Mouse (Mus musculus) stomach, embryonic 16.5 days (tissue): ENCODE results near the gene Tmem25. TPM values are rescaled to one million over a fixed set of nuclear protein-coding genes. Genes with fewer than 3 reads are reported as not detected.

Experiments used
- ATAC-seq: fragments of 200-750 bp; cut with Nextera tagmentation; 2 replicates; pipeline ENCODE4 v1.8.0; 2017; ENCODE audit warnings: moderate number of reproducible peaks, moderate TSS enrichment; ENCODE audit not compliant: insufficient read depth, low FRiP score
- H3K27ac ChIP-seq: fragments of 300-500 bp; sonication (generic); 2 replicates; pipeline ENCODE4 v1.5.1; 2014; ENCODE audit warnings: low read length
- H3K27me3 ChIP-seq: fragments of 300-500 bp; sonication (generic); 2 replicates; pipeline ENCODE4 v1.6.1; 2014; ENCODE audit warnings: low read length, control low read depth, mixed read lengths; ENCODE audit not compliant: control insufficient read depth, insufficient read depth
- H3K36me3 ChIP-seq: fragments of 300-500 bp; sonication (generic); 2 replicates; pipeline ENCODE4 v1.6.1; 2014; ENCODE audit warnings: low read length; ENCODE audit not compliant: control insufficient read depth, insufficient read depth
- H3K4me1 ChIP-seq: fragments of 300-500 bp; sonication (generic); 2 replicates; pipeline ENCODE4 v1.6.1; 2014; ENCODE audit warnings: low read length, control low read depth, mixed read lengths; ENCODE audit not compliant: control insufficient read depth, insufficient read depth
- H3K4me2 ChIP-seq: fragments of 300-500 bp; sonication (generic); 2 replicates; pipeline ENCODE4 v1.6.1; 2014; ENCODE audit warnings: low read depth, low read length, mixed read lengths
- H3K4me3 ChIP-seq: fragments of 300-500 bp; sonication (generic); replicated peaks from 2 replicates; pipeline ENCODE4 v1.5.1; 2014; ENCODE audit warnings: mild to moderate bottlenecking, low read length
- H3K9ac ChIP-seq: fragments of 300-500 bp; sonication (generic); 2 replicates; pipeline ENCODE4 v1.6.1; 2014; ENCODE audit warnings: low read length
- H3K9me3 ChIP-seq: fragments of 300-500 bp; sonication (generic); replicated peaks from 2 replicates; pipeline ENCODE4 v1.6.1; 2016; ENCODE audit warnings: low read length, control low read depth; ENCODE audit not compliant: control insufficient read depth
- WGBS: fragments of 180-500 bp; shearing (Covaris S2); extraction: QIAGEN DNeasy Blood & Tissue Kit; methylation state at CpG from one replicate; pipeline ENCODE4 v1.1.7; 2014; 5-methylcytosine and 5-hydroxymethylcytosine counted together
- polyA plus RNA-seq: library from polyadenylated mRNA; unstranded; fragments of >200 nt; fragmentation: Nextera tagmentation; extraction: Ambion mirVana; gene quantifications from 2 replicates; pipeline ENCODE4 v1.2.1, GENCODE M21; 2015

The Tmem25 gene
- polyA plus RNA-seq, 1 experiment from 2014 or later: 3.6 TPM

GRCm38 (mm10) chr9:44760873-44761272, 38.2 kb downstream of the Tmem25 start:
- Histone ChIP-seq H3K27me3 (no peaks in the 10 kb centered on the region), H3K36me3 (no peaks in the 10 kb centered on the region), H3K9me3 (no peaks in the 10 kb centered on the region), H3K27ac (no peak overlapping the region), H3K4me3 (no peak overlapping the region), H3K9ac (no peak overlapping the region), H3K4me2 (no peak overlapping the region), H3K4me1 (peaks cover 17% of the 10 kb centered on the region)
- WGBS: 66% methylated on average over 2 of the region's 2 CpGs
- ATAC-seq: no peak

- Histone ChIP-seq H3K36me3 (peaks cover 38% of the 10 kb centered on the region), H3K4me1 (no peaks in the 10 kb centered on the region), H3K9me3 (no peaks in the 10 kb centered on the region), H3K4me2 (no peak overlapping the region), H3K27ac (no peak overlapping the region), H3K27me3 (no peaks in the 10 kb centered on the region), H3K4me3 (no peak overlapping the region), H3K9ac (no peak overlapping the region)
- ATAC-seq: no peak
- WGBS: 92% methylated on average over 7 of the region's 7 CpGs
These were observed 50.6 kb downstream of the Tmem25 start for GRCm38 (mm10) chr9:44748473-44748872.

DNA sequence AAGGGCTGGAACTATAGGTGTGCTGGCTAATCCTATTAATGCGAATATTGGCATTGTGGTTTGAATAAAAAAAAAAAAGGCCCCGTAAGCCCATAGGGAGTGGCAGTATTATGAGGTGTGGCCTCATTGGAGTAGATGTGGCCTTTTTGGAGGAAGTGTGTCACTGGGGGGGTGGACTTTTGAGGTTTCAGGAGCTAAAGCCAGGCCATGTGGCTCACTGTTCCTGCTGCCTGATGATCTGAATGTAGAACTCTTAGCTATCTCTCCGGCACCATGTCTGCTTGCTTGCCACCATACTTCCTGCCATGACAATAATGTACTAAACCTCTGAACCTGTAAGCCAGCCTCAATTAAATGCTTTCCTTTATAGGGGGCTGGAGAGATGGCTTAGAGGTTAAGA, 51.8 kb downstream of the Tmem25 start:
- Histone ChIP-seq H3K4me2 (no peak overlapping the region), H3K9me3 (no peaks in the 10 kb centered on the region), H3K4me1 (no peaks in the 10 kb centered on the region), H3K27me3 (no peaks in the 10 kb centered on the region), H3K9ac (no peak overlapping the region), H3K27ac (no peak overlapping the region), H3K36me3 (peaks cover 40% of the 10 kb centered on the region), H3K4me3 (no peak overlapping the region)
- 86% methylated on average over 3 of the region's 3 CpGs for WGBS
- ATAC-seq: no peak

- H3K9ac ChIP-seq: no peak overlapping the region
- no peak overlapping the region for H3K4me3 ChIP-seq
- H3K4me2 ChIP-seq: no peak overlapping the region
- 79% methylated on average over 3 of the region's 3 CpGs for WGBS
- no peaks in the 10 kb centered on the region for H3K27me3 ChIP-seq
- ATAC-seq: no peak
- no peak overlapping the region for H3K27ac ChIP-seq
- H3K4me1 ChIP-seq: no peaks in the 10 kb centered on the region
- peaks cover 34% of the 10 kb centered on the region for H3K36me3 ChIP-seq
- no peaks in the 10 kb centered on the region for H3K9me3 ChIP-seq
These were observed 52.4 kb downstream of the Tmem25 start for GRCm38 (mm10) chr9:44746666-44747065.

- WGBS: 91% methylated on average over 7 of the region's 7 CpGs
- Histone ChIP-seq H3K4me2 (no peak overlapping the region), H3K9me3 (no peaks in the 10 kb centered on the region), H3K36me3 (peaks cover 32% of the 10 kb centered on the region), H3K4me3 (no peak overlapping the region), H3K27me3 (no peaks in the 10 kb centered on the region), H3K27ac (no peak overlapping the region), H3K4me1 (no peaks in the 10 kb centered on the region), H3K9ac (no peak overlapping the region)
- ATAC-seq: no peak
These were observed 53.7 kb downstream of the Tmem25 start for GRCm38 (mm10) chr9:44745371-44745770.

Other genes with a start within 250 kb of the Tmem25 start
- 0.34 and 0.49 TPM in 2 replicates for gene Cxcr5, start 237.4 kb downstream of the Tmem25 start, polyA plus RNA-seq
- gene Ddx6, start 194.4 kb downstream of the Tmem25 start, polyA plus RNA-seq: 10.6 and 11.5 TPM in 2 replicates
- gene Treh, start 126.1 kb downstream of the Tmem25 start, polyA plus RNA-seq: not detected in 2 replicates
- gene Phldb1, start 64.1 kb downstream of the Tmem25 start, polyA plus RNA-seq: 22.4 and 24.5 TPM in 2 replicates
- 212 and 218 TPM in 2 replicates for gene Arcn1, start 31.5 kb downstream of the Tmem25 start, polyA plus RNA-seq
- gene Ift46, start 31.4 kb downstream of the Tmem25 start, polyA plus RNA-seq: 76.3 and 77.3 TPM in 2 replicates
- 8.3 and 8.5 TPM in 2 replicates for gene Ttc36, start 3.8 kb upstream of the Tmem25 start, polyA plus RNA-seq
- gene Kmt2a, start 82.0 kb upstream of the Tmem25 start, polyA plus RNA-seq: 7.1 and 8.8 TPM in 2 replicates
- gene Atp5l, start 121.4 kb upstream of the Tmem25 start, polyA plus RNA-seq: 660 and 783 TPM in 2 replicates
- gene Ube4a, start 166.3 kb upstream of the Tmem25 start, polyA plus RNA-seq: 24.8 and 27.5 TPM in 2 replicates
- gene Cd3g, start 181.1 kb upstream of the Tmem25 start, polyA plus RNA-seq: 0.75 and 0.76 TPM in 2 replicates
- gene Cd3d, start 182.5 kb upstream of the Tmem25 start, polyA plus RNA-seq: 0.19 TPM in 1 of 2 replicates, not detected in the other
- 0.95 and 1.6 TPM in 2 replicates for gene Cd3e, start 210.3 kb upstream of the Tmem25 start, polyA plus RNA-seq
- gene Mpzl2, start 240.5 kb upstream of the Tmem25 start, polyA plus RNA-seq: 46.2 and 59.3 TPM in 2 replicates